Mouse (Mus musculus) heart, adult 11 months (tissue): ENCODE data around the gene Slc43a2.

ENCODE experiments used
- DNase-seq: peaks from one replicate; pipeline ENCODE4 v3.0.0; 2022

Slc43a2 gene

DNA sequence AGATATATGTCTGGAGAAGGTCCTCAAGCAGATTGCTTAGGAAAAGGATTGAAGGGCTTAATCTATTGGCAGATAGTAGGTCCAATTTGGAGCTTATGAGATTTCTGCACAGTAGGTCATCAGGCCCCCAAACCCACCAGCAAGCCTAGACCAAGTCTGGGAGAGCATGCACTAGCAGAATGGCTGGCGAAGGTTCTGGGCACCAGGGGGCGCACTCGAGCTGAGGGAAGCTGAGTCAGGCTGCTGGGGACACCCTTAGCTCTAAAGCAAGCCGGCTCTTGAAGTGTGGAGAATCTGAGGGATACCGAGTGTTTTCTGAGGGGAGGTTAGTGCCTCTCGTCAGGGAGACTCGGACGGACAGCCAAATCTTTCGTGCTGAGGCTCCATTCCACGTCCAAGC is 1.2 kb upstream of the Slc43a2 start:
- peak; percentile 98 for DNase-seq

DNA sequence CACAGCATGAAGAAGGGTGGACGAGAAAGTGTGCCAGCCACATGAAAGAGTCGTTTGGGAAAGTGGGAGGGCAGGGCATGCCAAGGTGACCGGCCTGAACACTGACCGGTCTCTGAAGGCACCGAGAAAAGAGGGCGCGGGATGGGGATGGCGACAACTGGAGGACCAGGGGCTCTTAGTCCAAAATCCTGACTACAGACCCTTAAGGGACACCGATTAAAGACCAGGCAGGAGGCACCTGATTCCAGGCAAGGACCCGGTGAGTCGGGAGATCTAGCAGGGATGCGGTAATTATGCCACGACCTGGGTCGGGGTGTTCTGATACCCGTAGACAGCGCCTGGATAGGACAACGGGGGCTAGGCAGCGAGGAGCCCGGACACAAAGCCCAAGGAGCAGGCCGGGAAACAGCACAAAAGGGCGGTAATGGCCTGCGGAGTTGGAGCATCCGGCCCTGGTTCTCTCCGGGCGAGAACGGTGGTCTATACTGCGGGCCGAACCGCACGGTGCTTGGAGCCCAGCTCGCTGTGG is 585 bp upstream of the Slc43a2 start:
- no peak for DNase-seq

DNA sequence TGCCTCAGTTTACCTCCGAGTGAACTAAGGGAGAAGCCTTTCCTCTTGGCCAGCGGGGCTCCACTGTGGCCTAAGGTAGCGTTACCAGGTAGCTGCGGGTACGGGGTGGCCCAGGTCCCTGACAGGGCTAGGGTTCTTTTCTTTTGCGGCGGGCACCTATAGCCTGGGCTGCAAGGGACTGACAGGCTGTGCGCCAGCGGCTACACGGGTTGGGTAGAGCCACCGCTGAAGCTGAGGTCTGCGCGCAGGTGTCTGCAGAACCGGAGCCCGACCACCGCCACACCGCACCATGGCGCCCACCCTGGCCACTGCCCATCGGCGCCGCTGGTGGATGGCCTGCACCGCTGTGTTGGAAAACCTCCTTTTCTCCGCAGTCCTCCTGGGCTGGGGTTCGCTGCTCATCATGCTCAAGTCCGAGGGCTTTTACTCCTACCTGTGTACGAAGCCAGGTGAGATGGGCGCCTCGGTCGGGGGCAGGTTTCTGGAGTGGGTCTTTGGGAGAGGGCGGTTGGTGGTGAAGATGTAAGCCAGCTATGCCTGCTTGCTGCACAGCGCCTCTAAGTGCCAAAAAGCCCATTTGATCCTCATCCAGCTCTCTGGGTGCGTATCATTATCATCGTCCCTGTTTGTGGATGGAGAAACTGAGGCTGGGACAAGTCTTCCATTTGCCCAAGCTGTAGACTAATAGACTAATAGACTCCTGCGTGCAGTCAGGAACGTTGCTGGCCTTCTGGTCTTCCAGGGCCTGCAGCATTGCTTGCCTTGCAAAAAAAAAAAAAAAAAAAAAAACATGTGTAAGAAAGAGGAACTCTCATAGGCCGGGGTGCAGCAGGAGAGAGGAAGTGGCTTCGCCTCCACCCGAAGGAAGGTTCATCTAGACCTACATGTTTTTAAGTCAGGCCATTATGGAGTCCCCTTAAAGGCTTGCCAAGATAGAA is 1.1 kb downstream of the Slc43a2 start:
- DNase-seq, result peak; percentile 96

DNA sequence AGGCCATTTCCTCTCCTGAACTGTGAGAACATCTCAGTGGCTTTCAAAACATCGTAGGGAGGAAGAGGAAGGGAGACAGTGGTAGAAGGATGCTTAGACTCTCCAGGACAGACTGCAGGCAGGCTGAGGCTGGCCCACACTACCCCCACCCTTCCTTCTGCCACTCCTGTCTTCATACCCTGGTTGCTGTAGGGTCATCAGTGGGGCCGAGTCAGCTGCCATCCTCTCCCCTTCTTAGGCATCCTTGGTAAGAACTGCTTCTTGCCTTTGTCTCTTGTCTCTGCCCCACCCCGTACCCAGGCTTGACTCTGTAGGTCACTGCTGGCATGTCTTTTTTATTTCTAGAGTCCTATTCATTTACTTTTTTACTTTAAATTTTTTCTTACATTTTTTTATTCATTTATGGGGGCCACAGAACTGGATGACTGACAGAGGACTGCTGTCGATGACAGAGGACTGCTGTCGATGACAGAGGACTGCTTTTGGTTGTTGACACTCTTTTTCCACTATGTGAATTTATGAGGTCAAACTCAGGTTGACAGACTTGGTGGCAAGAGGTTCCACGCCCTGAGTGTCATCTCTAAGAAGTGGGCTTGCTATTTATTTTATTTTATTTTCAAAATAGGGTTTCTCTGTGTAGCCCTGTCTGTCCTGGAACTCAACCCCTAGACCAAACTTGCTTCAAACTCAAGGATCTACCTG is 2.0 kb downstream of the Slc43a2 start:
- peak; percentile 92 for DNase-seq

DNA sequence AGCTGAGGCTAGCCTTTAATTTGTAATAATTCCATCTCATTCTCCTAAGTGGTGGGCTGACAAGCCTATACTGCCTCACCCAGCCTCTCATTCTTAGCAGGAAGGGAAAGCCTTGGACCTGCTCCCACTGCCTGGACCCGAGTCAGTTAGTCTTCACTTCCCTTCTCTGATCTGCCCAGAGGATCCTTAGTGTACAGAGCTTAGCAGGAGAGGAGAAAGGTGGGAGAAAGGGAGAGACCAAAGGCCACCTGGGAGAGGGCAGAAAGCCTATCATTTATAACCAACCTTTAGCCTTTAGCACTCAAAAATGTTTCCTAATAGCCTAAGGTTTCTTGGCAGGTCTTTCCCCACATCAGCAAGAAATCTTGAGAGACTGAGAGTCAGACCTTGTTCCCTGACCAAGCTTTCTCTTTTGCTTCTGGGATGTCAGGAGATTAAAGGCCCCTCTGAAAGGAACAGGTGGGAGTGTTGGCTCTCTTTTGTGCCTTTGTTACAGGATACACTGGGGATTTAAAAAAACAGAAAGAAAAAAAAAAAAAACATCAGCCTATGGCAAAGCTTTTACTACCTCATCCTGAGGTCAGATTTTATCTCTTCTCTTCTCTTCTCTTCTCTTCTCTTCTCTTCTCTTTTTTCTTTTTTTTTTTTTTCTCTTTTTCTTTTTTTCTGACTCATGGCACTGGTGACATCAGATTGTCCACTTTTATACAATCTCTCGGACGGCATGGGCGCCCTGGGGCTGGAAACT is 3.0 kb downstream of the Slc43a2 start:
- DNase-seq, result peak; percentile 93

DNA sequence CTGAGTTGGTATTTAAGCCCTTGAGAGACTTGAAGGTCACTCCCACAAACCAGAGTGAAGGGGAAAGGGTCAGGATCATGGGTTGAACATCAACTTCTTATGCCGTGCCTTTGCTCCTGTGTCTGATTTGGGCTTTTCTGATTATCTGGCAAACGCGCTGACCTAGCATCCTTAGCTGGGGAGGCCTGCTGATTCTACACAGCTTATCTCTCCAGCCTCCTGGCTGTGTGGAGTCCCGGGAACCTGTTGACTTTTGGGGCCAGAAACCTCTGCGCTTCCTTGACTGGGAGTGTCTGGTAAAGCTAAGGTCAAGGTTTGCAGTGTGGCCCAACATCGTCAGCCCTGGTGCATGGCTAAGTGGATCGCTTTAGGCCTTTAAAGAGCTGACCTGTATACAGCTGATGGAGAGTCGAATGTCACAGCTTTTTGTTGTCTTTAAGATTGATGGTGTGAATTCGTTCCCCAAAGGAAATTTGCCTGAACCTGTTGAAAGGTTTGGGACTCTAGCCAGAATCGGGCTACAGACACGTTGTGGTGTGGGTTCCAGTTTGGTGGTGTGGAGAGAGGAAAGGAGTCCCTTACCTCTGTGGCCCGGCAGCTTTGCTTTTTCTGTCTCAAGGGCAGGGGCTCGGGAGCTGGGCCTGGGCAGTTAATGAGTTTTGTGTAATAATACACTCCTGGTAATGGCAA is 3.8 kb downstream of the Slc43a2 start:
- peak; percentile 79 for DNase-seq

DNA sequence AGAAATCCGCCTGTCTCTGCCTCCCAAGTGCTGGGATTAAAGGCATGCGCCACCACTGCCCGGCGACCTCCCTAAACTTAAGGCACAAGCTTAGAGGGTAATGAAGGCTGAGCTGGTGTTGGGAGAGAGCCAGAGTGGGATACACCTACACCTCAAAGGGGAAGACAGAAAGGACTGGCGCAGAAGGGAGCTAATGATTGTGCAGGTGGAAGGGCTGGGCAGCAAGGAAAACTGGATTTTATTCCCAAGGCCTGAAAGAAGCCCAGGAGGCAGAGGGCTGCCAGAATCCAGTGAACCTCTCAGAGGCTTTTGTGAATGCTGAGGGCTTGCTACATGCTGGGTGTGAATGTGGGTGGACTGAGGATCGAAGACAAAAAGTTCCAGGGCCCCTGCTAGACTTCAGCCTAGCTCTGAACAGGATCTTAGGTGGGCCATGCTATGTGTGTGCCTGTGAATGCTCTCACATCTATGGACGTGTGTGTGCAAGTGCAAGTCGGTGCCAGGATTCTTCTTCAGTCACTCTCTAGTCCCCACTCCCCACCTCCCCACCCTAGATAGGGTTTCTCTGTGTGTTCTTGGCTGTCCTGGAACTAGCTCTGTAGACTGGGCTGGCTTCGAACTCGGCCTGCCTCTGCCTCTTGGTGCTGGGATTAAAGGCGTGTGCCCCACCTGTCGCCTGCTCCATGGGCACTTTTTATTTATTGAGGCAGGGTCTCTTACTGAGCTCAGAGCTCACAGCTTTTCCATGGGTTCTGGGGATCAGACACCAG is 4.9 kb downstream of the Slc43a2 start:
- peak; percentile 88 for DNase-seq

DNA sequence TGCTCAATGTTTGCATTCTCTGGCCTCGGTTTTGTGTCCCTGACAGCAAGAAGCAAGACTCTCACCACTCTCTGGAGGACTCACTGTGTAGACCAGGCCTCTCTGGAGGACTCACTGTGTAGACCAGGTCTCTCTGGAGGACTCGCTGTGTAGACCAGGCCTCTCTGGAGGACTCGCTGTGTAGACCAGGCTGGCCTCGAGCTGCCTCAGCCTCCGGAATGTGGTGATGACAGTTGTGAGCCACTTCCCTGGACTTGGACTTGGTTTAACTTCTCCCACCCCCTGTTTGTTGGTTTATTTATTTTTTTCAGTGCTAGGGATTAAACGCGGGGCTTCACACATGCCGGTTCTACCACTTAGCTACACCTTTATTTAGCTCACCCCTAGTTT is 5.5 kb downstream of the Slc43a2 start:
- DNase-seq, result peak; percentile 74

DNA sequence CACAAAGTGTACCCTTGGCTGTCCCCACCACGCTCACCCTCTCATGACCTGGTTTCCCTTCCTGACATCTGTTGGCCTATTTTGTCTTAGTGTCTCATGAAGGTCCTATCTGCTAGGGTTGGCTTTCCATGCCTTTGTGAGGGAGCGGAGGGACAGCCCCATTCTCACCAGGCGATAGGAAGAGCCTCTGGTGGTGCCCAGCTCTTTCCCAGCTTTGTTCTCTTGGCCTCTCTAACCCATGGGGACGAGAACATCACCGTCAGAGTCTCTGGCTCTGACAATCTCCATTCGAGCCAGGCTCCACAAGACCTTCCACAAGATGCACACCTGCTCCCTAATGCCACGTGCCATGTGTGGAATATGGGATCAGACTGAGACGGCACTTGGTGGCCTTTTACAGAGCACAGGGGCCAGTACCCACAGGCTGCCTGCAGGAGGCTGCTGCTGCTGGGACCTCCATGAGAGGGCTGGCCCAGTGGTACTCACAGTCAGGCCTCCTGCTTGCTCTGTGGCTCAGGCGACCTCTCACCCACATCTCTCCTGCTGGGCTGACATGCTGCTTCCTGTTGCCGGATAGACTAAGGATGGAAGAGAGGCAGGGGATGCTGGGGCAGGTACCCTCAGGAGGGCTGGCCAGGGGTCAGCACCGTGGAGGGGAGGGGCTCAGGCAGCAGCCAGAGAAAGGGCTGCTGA is 6.1 kb downstream of the Slc43a2 start:
- DNase-seq, result peak; percentile 96

DNA sequence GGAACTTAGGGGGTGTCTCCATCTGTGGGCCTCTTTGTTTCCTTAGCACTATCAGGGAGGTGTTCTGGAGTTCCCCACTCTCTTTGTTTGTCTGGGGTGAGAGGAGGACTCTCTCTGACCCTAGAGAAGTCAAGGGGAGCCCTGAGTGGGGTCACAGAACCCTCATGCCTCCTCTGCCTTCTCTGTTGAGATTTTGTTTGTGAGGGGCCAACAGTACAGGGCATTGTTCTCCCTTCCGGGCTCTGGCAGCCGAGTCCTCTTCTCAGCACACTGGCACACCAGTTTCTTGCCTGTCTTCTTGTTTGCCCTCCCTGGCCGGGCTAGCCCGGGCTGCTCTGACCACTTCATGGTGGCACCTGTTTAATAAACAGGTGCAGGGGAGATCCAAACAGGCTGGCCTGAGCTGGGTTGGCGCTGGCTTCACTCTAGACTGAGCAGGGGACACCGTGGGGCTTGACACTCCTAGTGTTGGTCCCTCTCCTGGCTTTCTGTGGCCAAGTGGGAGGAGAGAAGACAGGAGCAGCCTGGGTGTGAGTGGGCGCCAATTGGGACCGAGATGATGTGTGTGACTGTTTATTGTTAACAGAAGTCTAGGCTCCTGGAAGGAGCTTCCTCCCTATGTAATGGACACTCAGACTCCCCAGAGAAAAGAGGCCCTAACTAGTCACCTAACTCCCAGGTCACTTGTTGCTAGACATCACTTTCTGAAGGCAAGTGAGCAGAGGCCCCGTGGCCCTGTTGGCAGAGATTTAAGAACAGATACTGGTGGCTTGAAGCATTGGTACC is 6.9 kb downstream of the Slc43a2 start:
- DNase-seq, result peak; percentile 91

DNA sequence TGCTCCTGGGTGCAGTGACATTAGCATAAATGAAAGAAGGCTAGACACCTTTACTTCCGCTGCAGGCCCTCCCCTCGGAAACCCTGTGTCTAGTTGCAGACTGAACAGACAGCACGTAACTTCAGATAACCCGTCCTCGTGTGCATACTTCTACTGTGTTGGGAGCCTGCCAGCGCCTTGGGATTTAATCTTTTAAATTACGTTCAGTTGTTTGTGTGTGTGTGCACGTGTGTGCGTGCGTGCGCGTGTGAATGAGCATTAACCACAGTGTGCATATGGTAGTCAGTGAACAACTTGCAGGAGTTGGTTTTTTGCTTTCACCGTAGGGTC is 7.4 kb downstream of the Slc43a2 start:
- peak; percentile 88 for DNase-seq

DNA sequence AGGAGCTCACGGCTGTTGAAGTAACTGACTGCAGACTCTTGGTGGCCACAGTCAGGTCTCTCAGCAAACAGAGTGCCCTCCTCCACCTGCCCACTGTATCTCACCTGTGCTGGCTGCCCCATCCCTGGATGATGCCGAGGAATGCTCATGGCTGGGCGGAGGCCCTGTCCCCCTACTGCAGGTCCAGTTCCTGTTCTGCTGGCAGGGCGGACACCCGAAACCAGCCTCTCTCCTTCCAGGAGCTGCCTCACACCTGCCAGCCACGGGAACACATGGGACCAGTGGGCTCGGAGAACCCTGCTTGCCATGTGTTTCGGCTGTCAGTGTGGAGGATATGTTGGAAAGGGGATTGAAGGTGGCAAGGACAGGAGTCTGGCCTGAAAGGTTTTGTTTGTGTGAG is 8.7 kb downstream of the Slc43a2 start:
- peak; percentile 92 for DNase-seq

DNA sequence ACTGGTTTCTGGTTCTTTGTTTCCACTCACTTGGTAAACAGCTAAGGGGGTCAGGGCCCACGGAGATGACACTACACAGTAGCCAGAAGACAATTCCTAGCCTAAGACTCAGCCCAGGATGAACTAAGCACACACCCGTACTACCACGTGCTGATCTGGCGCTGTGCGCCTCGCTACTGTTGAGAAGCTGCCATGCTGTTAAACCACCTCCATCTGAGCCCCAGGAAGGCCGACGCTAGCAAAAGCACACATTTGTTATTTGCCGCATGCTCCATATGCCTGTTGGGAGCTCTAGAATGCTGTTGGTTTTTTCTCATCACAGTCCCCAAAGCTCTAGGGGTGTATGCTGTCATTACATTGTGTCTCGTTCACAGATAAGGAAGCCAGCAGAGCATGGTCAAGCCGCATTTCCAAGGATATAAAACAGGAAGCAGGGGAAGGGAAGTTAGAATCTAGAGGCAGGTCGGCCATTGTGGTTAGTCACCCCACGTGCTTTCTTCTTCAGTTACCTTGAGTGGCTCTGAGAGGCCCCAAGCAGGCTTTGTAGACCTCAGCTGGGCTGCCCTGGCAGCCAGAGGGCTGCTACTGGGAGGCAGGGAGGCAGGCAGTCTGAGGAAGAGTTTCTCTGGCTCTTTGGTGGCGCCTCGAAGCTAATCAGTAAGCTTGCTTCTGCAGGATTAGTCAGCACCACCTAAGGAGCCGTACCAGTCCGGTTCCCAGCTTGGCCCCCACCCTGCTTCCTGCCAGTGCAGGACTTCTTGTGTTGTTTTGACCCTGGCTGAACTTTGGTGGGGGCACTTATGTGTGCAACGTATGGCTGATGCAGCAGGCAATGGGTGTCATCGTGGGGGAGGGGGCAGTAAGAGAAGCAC is 9.5 kb downstream of the Slc43a2 start:
- peak; percentile 92 for DNase-seq

DNA sequence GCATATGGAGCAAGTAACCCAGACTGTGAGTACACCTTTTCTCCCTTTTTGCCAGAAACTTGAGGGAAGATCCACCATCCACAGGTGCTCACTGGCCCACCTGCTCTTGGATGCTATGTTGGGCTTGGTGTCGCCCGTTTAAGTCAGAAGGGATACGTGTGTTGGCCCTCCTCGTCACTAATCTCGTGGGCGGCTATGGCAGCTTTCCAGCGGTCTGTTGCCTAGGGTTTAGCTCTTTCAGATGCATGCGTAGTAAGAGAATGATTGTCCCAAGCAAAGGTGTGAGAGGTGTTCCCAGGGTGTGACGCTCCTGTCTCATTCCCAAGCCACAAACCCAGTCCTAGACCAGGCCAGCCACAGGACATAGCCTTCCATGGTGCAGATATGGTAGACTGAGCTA is 13.2 kb downstream of the Slc43a2 start:
- peak; percentile 85 for DNase-seq

DNA sequence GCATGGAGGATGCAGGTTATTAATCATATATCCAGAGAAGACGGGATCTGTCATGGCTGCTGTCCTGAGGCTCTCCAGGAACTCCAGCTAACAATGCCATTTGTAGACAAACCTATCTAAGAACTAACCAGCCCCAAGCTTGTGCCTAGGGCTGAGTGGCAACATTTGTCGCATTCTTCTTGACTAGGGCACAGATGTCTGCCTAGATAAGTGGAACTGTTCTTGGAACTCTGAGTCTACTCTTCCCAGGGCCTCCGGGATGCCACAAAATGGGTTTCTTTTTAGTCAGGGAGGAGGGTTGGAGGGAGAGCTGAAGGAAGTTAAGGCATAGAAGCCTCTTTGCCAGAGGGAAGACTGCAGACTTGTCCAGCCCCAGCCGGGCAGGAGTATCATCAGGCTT is 14.6 kb downstream of the Slc43a2 start:
- peak; percentile 74 for DNase-seq

DNA sequence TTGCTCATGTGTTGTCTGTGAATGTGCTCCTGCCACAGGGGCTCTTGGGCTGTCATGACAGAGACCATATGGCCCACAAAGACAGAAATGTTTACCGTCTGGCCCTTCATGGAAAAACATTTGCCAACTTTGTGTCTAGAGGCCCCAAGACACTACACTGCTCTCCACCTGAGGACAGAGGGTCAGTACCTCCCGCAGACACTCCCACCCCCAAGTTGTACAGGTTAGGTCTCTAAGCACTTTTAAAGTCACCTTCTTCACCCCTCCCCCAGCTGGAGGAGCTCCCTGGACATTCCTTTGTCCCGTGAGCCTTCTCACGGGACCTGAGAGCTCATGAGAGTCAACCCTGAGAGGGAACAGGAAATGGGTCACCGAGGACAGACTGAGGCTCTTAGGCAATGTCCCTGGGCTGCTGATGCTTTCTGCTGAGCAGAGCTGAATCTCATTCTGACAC is 18.2 kb downstream of the Slc43a2 start:
- DNase-seq, result peak; percentile 98

DNA sequence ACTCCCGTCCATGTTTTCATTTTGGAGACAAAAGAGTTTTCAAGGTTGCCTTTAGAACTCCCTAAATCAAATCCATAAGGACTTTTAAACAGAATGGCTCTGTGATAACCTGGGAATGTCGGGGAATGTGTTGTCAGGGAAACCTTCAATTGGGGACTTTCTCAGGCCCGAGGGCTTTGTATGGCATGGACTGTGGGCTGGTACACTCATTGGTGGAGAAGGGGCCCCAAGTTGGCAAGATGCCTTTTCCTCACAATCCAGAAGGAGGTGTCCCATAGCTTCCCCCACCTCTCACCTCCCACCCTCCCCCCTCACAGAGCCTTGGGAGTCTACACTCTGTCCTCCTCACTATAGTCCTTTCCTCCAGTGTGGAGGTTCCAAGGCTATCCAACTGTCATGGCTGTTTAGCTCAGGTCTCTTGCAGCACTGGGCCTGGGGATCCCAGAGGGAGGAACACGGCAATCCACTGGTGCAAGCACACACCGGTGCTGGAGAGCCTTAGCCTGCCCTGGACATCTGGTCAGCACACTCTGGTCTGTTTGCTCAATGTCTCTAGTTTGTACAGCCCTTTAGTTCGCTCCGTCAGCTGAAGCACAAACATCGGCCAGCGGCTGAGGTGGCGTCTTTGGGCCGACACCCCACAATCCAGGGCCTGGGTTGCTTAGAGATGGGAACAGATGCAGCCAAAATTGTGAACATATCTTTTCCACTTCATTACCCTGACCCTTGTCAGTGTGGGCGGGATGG is 18.9 kb downstream of the Slc43a2 start:
- peak; percentile 99 for DNase-seq

DNA sequence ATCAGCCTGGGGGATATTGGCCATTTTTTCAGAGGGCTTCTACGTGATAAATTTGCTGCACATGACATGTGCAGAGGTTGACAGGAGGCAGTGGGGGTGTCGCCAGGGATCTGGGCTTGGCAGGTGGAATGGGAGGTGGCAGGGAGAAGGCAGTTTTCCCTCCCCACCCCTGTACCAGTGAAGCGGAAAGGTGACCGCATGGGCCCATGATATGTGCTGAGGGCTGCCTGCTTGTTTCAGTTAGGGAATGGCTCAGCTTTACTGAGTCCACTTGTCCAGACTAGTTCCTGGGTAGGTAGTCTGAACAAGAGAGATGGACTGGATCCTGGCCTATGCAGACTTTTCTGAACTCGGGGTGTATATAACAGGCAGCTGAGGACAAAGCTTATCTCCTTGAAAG is 19.8 kb downstream of the Slc43a2 start:
- DNase-seq, result no peak
